Mouse (Mus musculus): ENCODE data around the gene Gm21094. TPM values are rescaled to one million over a fixed set of nuclear protein-coding genes. Genes with fewer than 3 reads are reported as not detected.
"Not testable (repeated sequence)": the region's sequence is repeated elsewhere in the genome, so short reads cannot be mapped to it uniquely, and the experiment has no call there.

The Gm21094 gene
- polyA plus RNA-seq (2011; ENCODE audit: insufficient read length, low read depth, missing spikeins), result not detected in 2 replicates

DNA sequence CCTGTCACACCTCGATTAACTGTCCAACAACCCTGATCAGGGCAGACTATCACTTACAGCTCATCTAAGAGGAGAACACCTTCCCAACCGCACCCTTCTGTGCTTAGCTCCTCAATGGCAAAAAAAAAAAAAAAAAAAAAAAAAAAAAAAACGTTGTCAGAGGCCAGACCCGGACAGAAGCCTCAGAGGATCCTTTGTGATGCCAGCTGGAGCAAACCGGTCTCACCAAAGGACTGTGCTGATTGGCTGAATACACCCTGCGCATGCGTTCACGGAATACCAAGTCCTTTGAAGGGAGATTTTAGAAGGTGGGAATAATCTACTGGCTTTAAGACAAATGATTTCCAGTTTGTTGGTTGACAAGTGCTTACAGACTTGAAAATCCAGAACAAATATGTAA, at the start of gene Gm21094:
Gm21094 (minus strand) TSS at position 101 of the 400 bp plus-strand sequence.
- H3K27ac ChIP-seq (ENCODE audit: insufficient read depth, low read length); H3K4me1 ChIP-seq (ENCODE audit: control insufficient read depth, insufficient read depth, low read length); H3K4me3 ChIP-seq (ENCODE audit: insufficient read depth, low read length): not testable (repeated sequence)
